Mouse (Mus musculus) liver, embryonic 16.5 days (tissue): ENCODE measurements around the gene Cul1. TPM values are rescaled to one million over a fixed set of nuclear protein-coding genes. Genes with fewer than 3 reads are reported as not detected.

Experiments
- ATAC-seq: fragments of 200-750 bp; cut with Nextera tagmentation; 2 replicates; pipeline ENCODE4 v1.8.0; 2017; ENCODE audit warnings: low read depth, mild to moderate bottlenecking, moderate number of reproducible peaks, moderate library complexity
- H3K27ac ChIP-seq: fragments of 300-500 bp; sonication (generic); 2 replicates; pipeline ENCODE4 v1.5.1; 2014; ENCODE audit warnings: mild to moderate bottlenecking, low read length
- H3K27me3 ChIP-seq: fragments of 300-500 bp; sonication (generic); 2 replicates; pipeline ENCODE4 v1.6.1; 2014; ENCODE audit warnings: low read depth, low read length, mixed read lengths; ENCODE audit not compliant: control insufficient read depth, insufficient read depth
- H3K36me3 ChIP-seq: fragments of 300-500 bp; sonication (generic); 2 replicates; pipeline ENCODE4 v1.6.1; 2014; ENCODE audit warnings: mild to moderate bottlenecking; ENCODE audit not compliant: control insufficient read depth, insufficient read depth
- H3K4me1 ChIP-seq: fragments of 300-500 bp; sonication (generic); 2 replicates; pipeline ENCODE4 v1.6.1; 2014; ENCODE audit warnings: low read depth, low read length, mixed read lengths; ENCODE audit not compliant: control insufficient read depth
- H3K4me2 ChIP-seq: fragments of 300-500 bp; sonication (generic); 2 replicates; pipeline ENCODE4 v1.6.1; 2014; ENCODE audit warnings: low read depth, low read length, mixed read lengths
- H3K4me3 ChIP-seq: fragments of 300-500 bp; sonication (generic); 2 replicates; pipeline ENCODE4 v1.5.1; 2014; ENCODE audit warnings: low read depth, mild to moderate bottlenecking, low read length
- H3K9ac ChIP-seq: fragments of 300-500 bp; sonication (generic); 2 replicates; pipeline ENCODE4 v1.6.1; 2014; ENCODE audit warnings: low read depth, low read length
- H3K9me3 ChIP-seq: fragments of 300-500 bp; sonication (generic); replicated peaks from 2 replicates; pipeline ENCODE4 v1.6.1; 2016; ENCODE audit warnings: low read length; ENCODE audit not compliant: control insufficient read depth
- WGBS: fragments of 180-500 bp; shearing (Covaris S2); extraction: QIAGEN DNeasy Blood & Tissue Kit; methylation state at CpG from one replicate; pipeline ENCODE4 v1.1.7; 2014; ENCODE audit not compliant: insufficient replicate concordance; 5-methylcytosine and 5-hydroxymethylcytosine counted together
- polyA plus RNA-seq: library from polyadenylated mRNA; unstranded; fragments of >200 nt; fragmentation: Nextera tagmentation; extraction: Ambion mirVana; gene quantifications from 2 replicates; pipeline ENCODE4 v1.2.1, GENCODE M21; 2015

Cul1 gene
- polyA plus RNA-seq, 1 experiment from 2014 or later = 56.2 TPM

DNA sequence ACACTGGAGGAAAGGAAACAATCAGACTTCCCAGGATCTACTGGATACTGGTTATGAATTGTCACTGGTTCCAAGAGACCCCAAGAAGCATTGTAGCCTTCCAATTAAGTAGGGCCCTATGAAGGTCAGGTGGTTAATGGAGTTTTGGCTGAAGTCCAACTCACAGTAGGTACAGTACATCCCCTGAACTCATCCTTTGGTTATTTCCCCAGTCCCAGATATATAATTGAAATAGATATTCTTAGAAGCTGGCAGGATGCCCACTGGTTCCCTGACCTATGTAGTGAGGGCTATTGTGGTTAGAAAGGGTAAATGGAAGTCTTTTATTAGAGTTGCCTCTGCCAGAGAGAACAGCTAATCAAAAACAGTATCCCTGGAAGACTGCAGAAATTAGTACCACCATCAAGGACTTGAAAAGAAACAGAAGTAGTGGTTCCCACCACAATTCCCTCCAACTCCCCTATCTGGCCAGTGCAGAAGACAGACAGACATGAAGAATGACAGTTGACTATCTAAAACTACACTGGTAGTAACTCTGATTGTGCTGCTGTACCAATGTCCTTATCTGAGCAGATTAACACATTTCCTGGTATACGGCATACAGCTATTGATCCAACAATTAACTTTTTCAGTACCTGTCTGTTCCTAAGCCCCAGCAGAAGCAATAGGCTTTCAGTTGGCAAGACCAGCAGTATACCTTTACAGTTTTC is 112.3 kb downstream of the Cul1 start:
- peaks cover 42% of the 10 kb centered on the region for H3K36me3 ChIP-seq
- no peaks in the 10 kb centered on the region for H3K9me3 ChIP-seq
- WGBS = 11% methylated on average over 1 of the region's 1 CpGs
- no peak overlapping the region for H3K4me3 ChIP-seq
- peaks cover 24% of the 10 kb centered on the region for H3K4me1 ChIP-seq
- 0 out of 2 replicates have a peak overlapping the region, but pooled peaks have one; percentile 42 for H3K27ac ChIP-seq
- H3K4me2 ChIP-seq = 0 out of 2 replicates have a peak overlapping the region, but pooled peaks have one; percentile 22
- peak; percentile 86 for ATAC-seq
- H3K9ac ChIP-seq = no peak overlapping the region
- H3K27me3 ChIP-seq = no peaks in the 10 kb centered on the region

DNA sequence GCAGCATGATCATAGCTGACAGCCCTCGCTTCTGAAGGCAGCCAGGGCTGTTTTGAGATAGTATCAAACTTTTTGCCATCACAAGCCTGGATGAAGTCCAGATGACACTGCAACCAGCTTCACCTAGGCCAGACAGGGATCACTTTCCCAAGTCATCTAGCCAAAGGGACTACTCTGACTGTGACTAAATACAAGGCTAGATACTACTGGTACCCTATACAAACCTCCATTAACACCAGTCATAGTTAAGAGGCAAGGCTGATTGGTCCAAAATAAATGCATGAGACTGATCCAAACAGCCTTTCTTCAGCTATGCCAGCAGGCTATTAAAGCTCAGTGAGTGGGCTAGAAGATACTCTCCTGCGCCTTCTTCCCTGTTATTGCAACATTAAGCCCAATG is 119.7 kb downstream of the Cul1 start:
- Histone ChIP-seq H3K27me3 (no peaks in the 10 kb centered on the region), H3K4me2 (no peak overlapping the region), H3K27ac (no peak overlapping the region), H3K36me3 (peaks cover 38% of the 10 kb centered on the region), H3K9me3 (no peaks in the 10 kb centered on the region), H3K4me1 (no peaks in the 10 kb centered on the region; the same call in 1 of the 2 replicates), H3K4me3 (no peak overlapping the region), H3K9ac (no peak overlapping the region)
- no peak for ATAC-seq
- WGBS = 83% methylated on average over 2 of the region's 2 CpGs

Other genes with a start within 250 kb of the Cul1 start
- gene Ezh2, start 141.9 kb downstream of the Cul1 start, polyA plus RNA-seq = 42.3 and 48.2 TPM in 2 replicates